Mouse (Mus musculus) layer of hippocampus, adult 2 months (tissue): ENCODE measurements at regions not wholly inside any gene's neighbourhood (a gene's known extent, or its start where the extent isn't known, plus 50 kb on each side); places are given as distances from the start of the nearest gene placed in this dataset.
A peak's percentile ranks its signal among the peaks of the same experiment; 100 is the strongest.

Source experiments
- DNase-seq, 2 experiments: peaks; one replicate each; pipeline ENCODE4 v3.0.0; 2022; ENCODE audit warnings: low spot score in 2 of 2
- H3K27ac ChIP-seq: fragments of 200-600 bp; 2 replicates; pipeline ENCODE4 v1.8.1; 2022
- H3K4me3 ChIP-seq: fragments of 200-600 bp; 2 replicates; pipeline ENCODE4 v1.8.1; 2022; ENCODE audit warnings: mild to moderate bottlenecking
- CTCF ChIP-seq: fragments of 200-600 bp; conservative IDR thresholded peaks from 2 replicates; pipeline ENCODE4 v1.8.1; 2022; ENCODE audit warnings: antibody characterized with exemption, mild to moderate bottlenecking, moderate library complexity

DNA sequence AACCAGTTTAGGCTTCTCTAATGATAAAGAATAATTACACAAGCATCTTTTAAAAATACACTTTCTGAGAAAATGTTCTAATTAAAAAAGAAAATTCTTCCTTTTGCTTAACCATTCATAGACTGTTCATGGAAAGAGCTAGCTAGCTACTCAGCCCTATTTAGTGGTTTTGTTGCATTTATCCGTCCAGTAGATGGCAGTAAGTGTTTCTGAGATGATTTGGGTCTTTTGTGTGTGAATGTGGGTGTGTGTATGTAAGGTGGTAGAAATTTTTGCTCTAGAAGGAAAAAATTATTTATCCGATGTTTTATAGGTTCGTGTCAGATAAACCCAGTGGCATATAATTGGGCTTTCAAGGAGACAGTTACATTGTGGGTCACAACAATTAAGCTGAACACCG, 167.5 kb upstream of the Sash1 start:
- DNase-seq, result peak; percentile 34 to 53
- no peak overlapping the region for H3K27ac ChIP-seq
- peak; percentile 88 for TF ChIP-seq CTCF
- no peak overlapping the region for H3K4me3 ChIP-seq

- DNase-seq, result no peak
- peak overlapping the region; percentile 52; the same call in 1 of the 2 replicates for H3K27ac ChIP-seq
- TF ChIP-seq CTCF, result no peak
- no peak overlapping the region for H3K4me3 ChIP-seq
Measured at GRCm38 (mm10) chr10:9047341-9047740, 161.5 kb upstream of the Sash1 start.

GRCm38 (mm10) chr10:9044746-9045370, 159.0 kb upstream of the Sash1 start:
- DNase-seq, result no peak
- no peak overlapping the region for H3K27ac ChIP-seq
- no peak overlapping the region for H3K4me3 ChIP-seq
- TF ChIP-seq CTCF, result no peak

- Histone ChIP-seq H3K4me3 (no peak overlapping the region), H3K27ac (no peak overlapping the region)
- no peak for TF ChIP-seq CTCF
- DNase-seq, result no peak
Measured at GRCm38 (mm10) chr10:9043507-9043906, 157.6 kb upstream of the Sash1 start.

DNA sequence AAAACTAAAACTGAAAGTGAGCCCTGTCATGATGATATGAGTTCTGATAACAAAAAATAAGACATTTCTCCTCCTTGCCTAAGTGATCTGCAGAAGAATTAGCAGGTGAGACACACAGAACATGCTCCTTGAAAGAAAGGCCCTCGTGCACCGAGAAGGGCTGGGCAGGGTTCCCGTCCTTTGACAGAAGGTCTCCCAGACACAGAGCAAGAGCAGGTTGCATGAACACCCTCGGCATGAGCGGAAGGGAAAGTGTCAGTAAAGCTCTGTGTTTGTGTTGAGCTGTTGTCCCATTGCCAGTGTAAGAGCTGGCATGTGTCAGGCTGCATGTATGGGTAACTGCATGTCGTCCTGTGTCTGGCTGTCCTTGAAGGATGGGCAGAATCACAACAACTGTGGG, 144.6 kb upstream of the Sash1 start:
- Histone ChIP-seq H3K27ac (no peak overlapping the region), H3K4me3 (no peak overlapping the region)
- DNase-seq, result no peak
- TF ChIP-seq CTCF, result no peak

GRCm38 (mm10) chr10:9029506-9029905, 143.6 kb upstream of the Sash1 start:
- no peak for TF ChIP-seq CTCF
- no peak overlapping the region for H3K4me3 ChIP-seq
- no peak overlapping the region for H3K27ac ChIP-seq
- no peak for DNase-seq

DNA sequence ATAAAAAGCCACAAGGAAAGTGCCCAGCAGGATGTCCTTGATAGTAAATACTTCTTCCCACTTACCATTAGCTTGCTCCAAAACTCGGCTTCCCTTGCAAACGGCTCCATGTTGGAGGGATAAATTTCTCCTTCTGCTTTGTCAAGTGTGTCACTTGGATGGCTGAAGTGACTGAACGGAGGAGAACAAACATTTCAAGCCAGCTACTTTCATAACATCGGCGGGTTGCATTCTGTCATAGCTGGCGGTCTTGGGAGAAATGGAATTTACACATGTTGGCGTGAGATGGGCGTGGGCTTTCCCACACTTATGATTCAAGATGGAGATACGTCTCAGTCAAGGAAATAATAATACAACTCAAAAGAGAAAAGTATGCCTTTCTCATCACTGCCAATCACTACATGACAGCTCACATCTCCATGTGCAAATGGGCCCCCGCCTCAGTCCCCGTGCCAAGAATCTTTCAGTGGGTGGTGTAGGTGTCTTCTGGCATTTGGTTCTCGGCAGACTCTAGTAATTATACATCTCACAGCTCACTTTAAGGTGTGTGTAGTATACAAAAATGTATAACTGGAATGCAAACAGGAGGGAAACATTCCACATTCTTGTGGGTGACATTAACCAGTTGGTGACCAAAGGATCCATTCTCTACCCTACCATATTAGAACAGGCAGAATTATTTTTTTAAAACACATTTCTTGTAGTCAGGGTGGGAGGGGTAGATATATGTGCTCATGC, 141.4 kb upstream of the Sash1 start:
- peak; percentile 23 to 57 for DNase-seq
- TF ChIP-seq CTCF, result no peak
- Histone ChIP-seq H3K27ac (no peak overlapping the region), H3K4me3 (no peak overlapping the region)

GRCm38 (mm10) chr10:9014810-9015505, 129.1 kb upstream of the Sash1 start:
- DNase-seq, result peak; percentile 17 to 37
- TF ChIP-seq CTCF, result no peak
- H3K4me3 ChIP-seq, result no peak overlapping the region
- no peak overlapping the region for H3K27ac ChIP-seq

- H3K4me3 ChIP-seq, result no peak overlapping the region
- no peak for TF ChIP-seq CTCF
- no peak for DNase-seq
- no peak overlapping the region for H3K27ac ChIP-seq
Measured at GRCm38 (mm10) chr10:9013549-9013925, 127.7 kb upstream of the Sash1 start.

DNA sequence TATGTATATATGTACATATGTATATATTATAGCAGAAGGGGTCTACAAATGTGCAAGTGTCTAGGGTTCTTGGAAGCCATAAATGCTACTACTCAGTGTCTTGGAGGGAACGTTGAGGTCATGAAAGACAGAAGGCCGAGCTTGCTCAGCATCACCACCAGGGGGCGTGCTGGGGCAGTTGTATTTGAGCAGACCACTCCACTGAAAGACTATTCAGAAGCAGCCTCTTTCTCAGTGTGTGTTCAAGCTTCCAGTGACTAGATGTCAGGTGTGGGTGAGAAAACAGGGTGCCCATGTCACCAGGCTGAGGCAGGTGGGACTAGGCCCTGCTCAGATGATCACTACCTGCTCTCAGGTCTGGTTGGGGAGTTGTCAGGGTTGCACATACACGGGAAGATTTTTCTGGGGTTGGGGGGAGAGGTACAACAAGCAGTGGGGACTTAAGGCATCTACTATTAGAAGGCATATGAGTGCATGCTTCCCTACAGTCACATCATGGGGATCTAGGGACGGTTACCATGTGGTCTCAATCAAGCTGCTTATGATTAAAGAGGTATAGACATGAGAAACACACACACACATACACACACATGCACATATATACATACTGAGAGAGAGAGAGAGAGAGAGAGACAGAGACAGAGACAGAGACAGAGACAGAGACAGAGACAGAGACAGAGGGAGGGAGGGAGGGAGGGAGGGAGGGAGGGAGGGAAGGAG, 127.1 kb upstream of the Sash1 start:
- H3K27ac ChIP-seq, result no peak overlapping the region
- peak; percentile 96 for TF ChIP-seq CTCF
- H3K4me3 ChIP-seq, result no peak overlapping the region
- DNase-seq, result peak; percentile 57 to 81

GRCm38 (mm10) chr10:9011906-9012305, 126.0 kb upstream of the Sash1 start:
- H3K27ac ChIP-seq, result no peak overlapping the region
- no peak for TF ChIP-seq CTCF
- DNase-seq, result no peak
- no peak overlapping the region for H3K4me3 ChIP-seq

- DNase-seq, result no peak
- Histone ChIP-seq H3K27ac (no peak overlapping the region), H3K4me3 (no peak overlapping the region)
- no peak for TF ChIP-seq CTCF
Measured at GRCm38 (mm10) chr10:9010191-9010590, 124.3 kb upstream of the Sash1 start.
